Mouse (Mus musculus): ENCODE data around the gene Bbs9. TPM values are rescaled to one million over a fixed set of nuclear protein-coding genes. Genes with fewer than 3 reads are reported as not detected.

Gene Bbs9
- total RNA-seq, 2 experiments from 2014 or later: 6.7 to 9.8 TPM

DNA sequence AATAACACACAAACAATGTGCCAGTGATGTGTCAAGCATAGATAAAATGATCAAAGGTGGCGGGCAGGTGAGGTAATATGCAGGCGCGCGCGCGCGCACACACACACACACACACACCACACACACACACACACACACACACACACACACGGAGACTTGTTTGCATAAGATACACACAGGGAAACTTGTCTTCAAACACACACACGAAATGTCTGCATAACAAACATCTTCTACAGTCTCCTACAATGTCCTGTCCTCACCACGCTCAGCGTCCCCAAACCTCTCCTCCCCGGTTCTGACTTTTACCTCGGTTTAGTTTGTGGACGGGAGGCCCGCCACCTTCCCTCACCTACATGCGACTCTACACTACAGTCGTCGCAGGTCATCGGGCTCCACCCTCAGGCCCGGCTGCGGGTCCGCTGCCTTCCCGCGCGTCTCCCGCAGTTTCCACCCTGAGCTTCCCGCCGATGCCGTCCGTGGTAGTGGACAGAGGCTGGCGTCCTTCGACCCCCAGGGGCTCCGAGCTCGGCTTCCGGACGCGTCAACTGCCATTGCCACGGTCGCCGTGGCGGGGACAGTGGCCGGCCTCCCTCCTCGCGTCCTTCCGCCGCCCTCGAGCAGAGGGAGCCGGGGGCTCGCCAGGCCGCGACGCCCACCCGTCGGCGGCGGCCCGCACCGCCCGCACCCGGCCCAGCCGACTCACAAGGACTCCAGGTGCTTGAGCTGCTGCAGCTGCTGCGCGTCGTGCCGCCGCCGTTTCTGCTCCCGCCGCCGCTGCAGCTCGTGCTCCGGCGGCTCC lies 7.9 kb upstream of the Bbs9 start:
- peak; percentile 82 for ATAC-seq (replicated peaks; ENCODE audit: low FRiP score, poor library complexity, severe bottlenecking)

DNA sequence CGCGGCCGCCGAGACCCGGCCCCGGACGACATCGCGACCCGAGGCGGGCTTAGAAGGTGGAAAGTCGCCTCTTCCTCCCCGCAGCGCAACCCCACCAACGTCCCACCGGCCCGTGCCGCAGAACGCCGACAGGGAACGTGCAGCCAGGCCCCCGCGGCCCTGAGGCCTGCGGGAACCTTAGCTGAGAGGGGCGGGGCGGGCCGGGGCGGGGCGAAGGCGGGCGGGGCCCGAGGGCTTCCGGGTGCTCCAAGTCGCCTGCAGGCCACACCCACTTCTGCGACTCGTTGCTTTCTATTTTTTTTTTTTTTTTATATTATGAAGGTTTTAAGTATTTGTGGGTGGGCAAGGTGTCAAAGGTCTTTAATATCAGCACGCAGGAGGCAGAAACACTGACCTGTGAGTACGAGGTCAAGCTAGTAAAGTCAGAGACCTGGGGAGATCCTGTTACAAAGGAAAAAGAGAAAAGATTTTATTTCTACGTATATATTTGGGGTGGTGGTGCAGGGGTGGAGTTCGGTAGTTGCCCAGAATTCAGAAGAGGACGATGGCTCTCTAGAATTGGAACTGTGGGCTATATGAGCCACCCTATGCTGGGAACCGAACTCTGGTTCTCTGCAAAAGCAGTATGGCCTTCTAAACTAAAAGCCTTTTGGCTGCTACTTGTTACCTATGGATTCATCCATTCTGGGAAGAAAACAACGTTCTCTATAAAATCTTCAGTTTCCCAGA lies 7.2 kb upstream of the Bbs9 start:
- ATAC-seq (replicated peaks; ENCODE audit: low FRiP score, poor library complexity, severe bottlenecking): peak; percentile 86

DNA sequence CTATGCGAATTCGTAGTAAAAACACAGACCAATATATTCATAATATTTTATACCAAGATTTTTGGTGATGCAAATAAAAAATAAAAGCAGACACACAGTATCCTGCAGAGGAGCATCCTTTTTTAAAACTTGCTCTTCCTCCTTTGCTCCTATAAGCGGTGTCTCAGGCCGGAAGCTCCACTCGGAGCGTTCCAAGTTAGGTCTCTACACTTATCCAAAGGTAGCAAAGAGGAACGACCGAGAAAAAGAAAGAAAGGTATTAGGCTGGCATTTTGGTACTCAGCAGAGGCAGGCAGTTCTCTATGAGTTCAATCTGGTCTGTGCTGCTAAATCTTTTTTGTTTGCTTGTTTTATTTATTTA lies 6.6 kb upstream of the Bbs9 start:
- ATAC-seq (replicated peaks; ENCODE audit: low FRiP score, poor library complexity, severe bottlenecking): no peak

DNA sequence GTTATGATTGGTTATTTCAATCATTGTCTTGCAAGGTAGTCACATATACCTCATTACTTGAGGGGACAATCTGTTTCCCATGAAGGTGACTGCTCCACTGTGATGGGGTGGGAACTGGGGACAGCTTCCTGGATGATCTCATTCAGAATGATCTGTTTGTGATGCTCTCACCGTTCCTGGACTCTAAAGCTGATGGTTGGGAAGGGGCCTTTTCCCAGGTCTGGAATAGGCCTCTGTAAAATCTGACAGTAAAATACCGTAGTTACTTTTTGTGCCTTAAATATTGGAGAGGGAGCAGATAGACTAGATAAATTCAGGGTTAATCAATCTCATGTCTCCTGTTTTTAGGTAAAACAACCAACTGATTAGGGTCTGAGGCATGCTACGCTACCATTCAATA lies 5.9 kb upstream of the Bbs9 start, which contains the start of gene Rp9:
Gene Rp9, minus strand, starts transcription at position 101 of the 400 bp plus-strand sequence.
- no peak for ATAC-seq (replicated peaks; ENCODE audit: low FRiP score, poor library complexity, severe bottlenecking)

DNA sequence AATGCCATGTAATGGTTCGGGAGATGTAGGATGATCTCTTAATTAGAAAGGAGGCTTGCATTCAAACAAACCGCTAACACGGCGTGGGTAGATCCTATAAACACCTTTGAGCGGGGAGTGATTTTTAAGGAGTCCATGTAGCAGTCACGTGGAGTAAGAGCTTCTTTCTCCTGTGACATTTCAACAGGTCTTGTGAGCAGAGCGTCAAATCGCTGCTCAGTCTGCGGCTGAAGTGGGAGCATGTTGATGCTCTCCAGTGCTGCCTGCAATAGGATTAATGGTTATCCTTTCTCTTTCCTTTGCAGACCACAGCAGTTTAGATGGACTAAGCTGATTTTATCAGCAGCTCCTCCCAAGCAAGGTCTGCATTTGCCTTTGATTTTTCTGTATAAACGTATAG lies 750 bp downstream of the Bbs9 start:
- no peak for ATAC-seq (replicated peaks; ENCODE audit: low FRiP score, poor library complexity, severe bottlenecking)

DNA sequence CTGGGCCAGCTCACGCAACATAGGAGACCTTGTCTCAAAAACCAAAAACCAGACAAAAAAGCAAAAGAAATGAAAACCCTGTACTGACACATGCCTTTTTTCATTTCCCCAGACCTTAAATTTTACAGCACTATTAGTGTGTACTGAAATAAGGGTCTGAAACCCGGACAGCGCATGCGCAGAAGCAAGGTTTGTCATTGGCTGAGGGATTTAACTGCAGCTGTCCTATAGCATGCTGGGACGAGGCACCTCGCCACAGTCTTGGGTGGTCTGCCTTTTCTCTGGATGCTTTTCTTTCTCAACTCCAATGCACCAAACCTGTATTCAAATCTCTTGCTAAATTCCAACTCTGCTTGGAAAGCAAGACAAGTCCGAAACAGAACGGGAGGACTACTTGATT lies 3.4 kb downstream of the Bbs9 start:
- no peak for ATAC-seq (replicated peaks; ENCODE audit: low FRiP score, poor library complexity, severe bottlenecking)

DNA sequence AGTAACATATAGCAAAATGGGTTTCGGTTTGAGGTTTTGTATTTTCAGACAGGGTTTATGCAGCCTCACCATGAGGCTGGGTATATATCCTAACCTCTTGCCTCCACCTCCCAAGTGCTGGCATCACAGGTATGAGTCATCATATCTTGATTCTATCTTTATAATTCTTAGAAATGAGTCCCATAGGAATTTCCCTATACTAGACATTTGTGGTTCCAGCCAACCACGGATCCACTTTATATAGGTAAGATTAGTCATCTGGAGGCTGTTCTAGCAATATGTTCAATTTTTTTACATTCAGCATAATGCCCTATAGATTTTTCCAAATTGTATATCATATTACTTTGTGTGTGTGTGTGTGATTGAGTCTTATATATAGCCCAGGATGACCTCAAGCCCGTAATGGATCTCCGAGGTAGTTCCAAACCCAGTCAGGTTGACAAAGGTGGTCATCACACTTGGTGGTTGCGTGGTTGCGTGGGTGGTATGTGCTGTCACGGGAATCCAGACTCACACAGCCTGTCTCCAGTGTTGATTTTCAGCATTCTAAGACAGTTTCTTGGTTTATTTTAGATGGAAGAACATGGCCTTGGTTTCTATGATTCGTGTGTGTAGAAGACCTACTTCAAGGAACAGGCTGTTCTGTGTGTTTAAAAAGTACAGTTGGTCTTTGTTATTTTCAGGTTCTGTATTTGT lies 8.5 kb downstream of the Bbs9 start:
- no peak for ATAC-seq (replicated peaks; ENCODE audit: low FRiP score, poor library complexity, severe bottlenecking)

DNA sequence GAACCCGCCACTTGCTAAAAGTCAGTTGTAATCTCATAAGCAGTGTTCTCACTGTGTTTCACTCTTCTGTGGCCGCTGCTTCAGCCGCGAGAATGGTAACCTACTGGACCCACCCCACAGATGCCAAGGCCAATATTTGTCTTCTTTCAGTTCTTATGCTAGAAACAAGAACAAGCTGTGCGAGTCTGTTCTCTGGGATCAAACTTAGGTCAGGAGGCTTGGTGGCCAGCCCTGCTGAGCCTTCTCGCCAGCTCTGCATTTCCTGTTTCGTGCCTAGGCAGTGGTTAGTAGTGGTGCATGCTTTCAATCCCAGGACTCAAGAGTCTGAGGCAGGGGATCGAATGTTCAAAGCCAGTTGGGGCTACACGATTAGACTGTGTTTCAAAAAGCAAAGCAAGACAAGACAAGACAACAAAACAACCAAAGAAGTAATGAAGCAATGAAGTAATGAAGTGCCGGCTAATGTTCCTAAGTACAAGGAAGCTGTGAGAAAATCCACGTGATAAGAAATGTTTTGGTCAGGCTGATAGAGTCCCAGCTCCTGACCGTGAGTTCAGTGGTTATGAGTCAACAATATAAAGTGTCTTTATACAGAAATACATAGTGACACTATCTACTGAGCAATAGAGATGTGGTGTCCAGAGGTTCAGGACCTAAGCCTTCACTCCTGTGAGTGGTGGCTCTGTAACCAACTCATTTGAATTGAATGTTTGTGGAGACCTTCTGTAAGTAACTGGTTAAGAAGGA lies 9.2 kb downstream of the Bbs9 start:
- ATAC-seq (replicated peaks; ENCODE audit: low FRiP score, poor library complexity, severe bottlenecking): no peak

DNA sequence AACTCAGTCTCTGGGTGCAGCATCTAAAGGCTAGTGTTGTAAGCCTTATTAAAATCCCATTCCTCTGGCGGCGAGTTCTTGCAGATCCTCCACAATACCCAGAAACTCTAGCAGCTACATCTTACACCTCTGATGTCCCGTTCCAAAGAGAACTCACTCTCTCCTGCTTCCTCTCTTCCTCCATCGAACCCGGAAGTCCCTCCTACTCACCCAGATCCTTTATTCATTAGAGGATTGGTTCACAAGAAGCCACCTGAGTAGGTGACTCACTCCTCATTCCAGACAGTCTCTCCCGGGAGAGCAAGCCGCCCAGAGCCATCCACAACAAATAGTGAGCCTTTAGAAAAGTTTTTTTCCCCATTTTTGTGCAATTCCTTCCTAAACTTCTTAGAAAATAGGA lies 10.7 kb downstream of the Bbs9 start:
- ATAC-seq (replicated peaks; ENCODE audit: low FRiP score, poor library complexity, severe bottlenecking): no peak

DNA sequence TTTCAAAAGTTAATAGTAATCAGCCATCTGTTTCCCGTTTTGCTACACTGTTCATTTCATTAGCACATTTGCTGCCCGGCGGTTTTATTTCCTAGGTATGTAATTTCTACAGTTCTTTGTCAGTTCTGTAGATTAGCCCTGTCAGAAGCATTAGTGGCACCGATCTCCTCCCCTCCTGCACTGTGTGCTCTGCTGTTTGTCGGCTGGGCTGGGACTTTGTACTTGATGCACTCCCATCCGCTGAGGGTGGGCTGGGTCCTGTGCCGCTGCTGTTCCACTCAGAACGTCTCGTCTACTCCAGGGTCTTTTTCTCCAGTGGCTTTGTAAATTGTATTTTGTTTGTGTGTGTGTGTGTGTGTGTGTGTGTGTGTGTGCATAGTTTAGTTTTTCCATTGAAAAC lies 13.4 kb downstream of the Bbs9 start:
- ATAC-seq (replicated peaks; ENCODE audit: low FRiP score, poor library complexity, severe bottlenecking): no peak

DNA sequence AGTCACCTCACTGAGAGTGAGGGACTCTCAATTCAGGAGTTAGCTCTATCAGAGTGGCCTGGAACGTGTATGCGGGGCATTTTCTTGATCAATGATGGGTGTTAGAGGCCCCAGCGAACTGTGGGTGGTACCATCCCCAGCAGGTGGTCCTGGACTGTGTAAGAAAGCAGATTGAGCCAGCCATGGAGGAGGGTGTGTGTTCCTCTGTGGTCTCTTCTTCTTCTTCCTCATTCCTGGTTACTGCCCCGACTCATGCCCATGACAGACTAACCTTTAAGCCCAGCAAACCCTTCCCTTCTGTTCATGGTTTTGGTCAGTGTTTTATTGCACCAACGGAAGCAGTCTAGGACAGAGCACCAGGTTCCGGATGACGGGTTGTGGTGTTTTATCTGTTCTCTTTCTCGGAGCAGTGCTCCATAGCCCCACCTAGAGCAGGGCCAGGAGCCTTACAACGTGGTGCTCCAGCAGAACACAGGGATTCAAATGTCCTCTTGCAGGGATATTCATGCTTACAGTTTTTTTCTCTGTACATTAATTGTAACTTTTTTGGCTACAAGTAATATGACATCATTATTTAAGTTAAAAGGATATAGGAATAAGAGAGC lies 18.8 kb downstream of the Bbs9 start:
- ATAC-seq (replicated peaks; ENCODE audit: low FRiP score, poor library complexity, severe bottlenecking): no peak

DNA sequence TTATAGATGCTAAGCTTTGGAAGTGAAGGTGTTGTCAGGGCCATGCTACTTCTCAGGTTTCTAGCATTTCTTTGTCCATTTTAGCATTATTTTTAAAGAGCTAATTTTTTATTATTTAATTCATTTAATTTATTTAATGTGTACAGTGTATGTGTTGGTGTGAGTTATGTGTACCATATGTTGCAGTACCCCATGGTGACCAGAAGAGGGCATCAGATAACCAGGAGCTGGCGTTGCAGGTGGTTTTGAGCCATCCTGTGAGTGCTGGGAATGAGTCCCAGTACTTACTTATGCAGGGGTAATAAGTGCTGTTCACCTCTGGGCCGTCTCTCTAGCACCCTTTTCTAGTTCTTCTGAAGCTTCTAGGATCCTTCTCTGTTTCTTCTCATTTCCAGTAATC lies 19.6 kb downstream of the Bbs9 start:
- no peak for ATAC-seq (replicated peaks; ENCODE audit: low FRiP score, poor library complexity, severe bottlenecking)

DNA sequence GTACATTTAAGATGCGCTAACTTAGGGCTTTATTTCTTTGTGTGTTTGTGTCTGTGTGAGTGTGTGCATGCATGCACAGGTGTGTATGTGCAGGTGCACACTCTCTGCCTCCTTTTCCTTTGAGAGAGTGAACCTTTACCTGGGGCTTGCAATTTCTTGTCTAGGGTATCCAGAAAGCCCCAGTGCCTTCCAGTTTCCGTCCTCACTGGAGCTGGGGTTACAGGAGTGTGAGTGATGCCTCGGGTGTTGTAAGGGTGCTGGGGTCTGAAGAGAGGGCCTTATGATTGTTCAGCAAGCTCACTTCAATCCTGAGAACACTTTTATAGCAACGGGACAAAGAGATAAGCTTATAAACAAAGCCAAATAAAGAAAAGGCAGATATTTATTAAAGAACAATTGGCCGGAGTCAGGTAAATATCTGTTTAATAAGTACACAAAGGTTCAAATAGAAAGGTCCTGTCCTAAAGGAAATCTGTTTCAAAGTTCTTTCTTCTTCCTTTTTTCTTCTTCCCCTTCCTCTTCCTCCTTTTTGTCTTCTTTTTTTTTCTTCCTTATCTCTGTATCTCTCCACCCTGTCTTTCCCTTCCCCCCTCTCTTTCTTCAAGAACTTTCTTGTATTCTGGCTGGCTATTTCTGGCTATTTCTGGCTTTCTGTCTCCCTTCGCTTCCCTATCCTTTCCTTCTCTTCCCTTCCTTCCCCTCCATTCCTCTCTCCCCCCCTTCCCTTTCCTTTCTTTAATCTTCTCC lies 21.7 kb downstream of the Bbs9 start:
- ATAC-seq (replicated peaks; ENCODE audit: low FRiP score, poor library complexity, severe bottlenecking): no peak

DNA sequence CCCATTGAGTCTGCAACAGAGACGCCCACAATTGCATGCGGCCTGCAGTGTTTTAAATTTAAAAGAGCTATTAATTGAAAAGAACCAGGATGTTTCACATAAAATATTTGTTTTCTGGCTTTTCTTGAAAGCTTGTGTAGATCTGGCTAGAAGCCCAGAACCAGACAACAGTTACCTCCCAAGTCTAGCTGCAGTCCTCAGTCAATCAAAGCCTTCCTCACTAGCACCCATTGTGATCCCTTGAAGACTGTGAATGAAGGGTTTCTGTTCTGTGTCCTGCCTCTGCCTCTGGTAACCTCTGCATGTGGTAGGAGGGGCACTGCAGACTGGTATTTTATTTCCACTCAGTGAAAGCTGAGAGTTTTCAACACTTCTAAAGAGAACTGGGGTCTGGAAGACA lies 27.5 kb downstream of the Bbs9 start:
- no peak for ATAC-seq (replicated peaks; ENCODE audit: low FRiP score, poor library complexity, severe bottlenecking)

DNA sequence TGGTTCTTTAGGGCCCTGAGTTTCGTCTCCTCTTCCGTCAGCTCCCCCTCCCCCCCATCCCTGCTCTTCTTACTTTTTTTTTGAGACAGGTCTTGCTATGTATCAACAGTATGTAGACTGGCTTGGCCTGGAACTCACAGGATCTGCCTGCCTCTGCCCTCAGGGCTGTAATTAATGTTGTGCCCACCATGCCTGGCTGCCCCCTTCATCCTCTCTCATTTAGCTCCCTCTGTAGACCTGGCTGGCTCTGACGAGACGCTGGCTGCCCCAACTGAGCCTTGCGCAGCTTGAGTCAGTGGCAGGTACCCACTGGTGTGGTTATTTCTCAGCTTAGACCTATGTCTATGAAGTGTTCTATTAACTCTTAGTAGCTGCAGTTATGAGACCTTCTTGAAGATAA lies 28.1 kb downstream of the Bbs9 start:
- no peak for ATAC-seq (replicated peaks; ENCODE audit: low FRiP score, poor library complexity, severe bottlenecking)

DNA sequence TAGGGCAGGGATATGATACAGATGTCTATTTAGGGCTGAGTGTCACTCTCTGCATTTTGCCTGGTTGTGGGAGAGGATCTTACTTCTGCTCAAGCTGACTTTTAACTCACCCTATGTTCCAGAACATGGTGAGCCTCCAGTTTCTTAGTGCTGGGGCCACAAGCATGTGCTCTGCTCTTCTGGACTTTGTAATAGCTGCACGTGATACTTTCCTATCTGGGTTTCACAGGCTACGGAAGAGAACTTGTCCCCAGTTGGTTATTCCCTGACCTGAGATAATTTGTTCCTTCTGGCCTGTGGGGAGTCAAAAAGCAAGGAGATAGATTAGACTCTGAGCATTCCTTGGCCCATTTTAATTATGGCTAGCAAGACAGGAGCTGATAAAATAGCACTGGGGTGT lies 30.1 kb downstream of the Bbs9 start:
- no peak for ATAC-seq (replicated peaks; ENCODE audit: low FRiP score, poor library complexity, severe bottlenecking)

DNA sequence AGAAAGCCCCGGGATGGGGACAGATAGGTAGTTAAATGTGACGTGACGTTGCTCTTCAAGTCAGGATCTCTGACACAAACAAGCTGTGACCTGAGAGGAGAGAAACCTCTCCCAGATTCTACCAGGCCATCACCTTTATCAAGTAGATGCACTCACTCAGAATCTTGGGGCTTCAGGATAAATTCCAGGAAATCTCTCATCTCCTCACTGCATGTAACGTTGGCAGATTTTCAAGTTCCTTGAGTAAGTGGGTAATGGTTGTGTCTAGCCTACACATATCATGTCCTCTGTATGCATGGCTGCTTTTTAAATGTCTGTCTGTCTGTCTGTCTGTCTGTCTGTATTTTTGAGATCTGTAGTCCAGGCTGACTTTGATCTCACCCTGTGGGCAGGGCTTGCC lies 39.6 kb downstream of the Bbs9 start:
- ATAC-seq (replicated peaks; ENCODE audit: low FRiP score, poor library complexity, severe bottlenecking): no peak

DNA sequence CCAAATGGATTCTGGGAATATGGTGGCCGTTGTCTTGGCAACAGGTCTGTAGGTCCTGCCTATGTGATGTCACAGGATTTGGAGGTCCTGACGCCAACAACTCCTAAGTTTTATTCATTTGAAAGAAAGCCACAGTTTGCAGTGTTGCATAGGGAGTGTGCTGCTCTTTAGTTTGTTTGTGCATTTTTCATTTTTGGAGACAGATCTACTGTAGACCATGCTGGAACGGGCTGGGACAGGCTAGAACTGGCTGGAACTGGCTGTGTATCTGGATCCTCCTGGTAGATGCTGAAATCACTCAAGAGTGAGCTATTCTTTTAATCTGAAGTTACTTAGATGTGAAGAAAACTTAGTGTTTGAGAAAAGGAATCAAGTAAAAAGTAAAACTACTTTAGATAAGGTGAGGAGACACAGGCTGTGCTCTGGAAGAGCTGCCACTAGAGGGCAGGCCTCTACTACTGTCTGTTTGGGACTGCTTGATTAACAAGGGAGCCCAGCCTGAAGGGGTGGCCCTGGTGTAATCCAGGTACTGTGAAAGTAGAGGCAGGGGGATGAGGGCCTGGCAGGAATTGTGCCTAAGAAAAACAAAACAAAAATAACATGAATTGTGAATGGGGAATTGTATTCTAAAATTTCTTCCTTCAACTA lies 43.0 kb downstream of the Bbs9 start:
- ATAC-seq (replicated peaks; ENCODE audit: low FRiP score, poor library complexity, severe bottlenecking): 0 out of 2 replicates have a peak, but pooled peaks have one; percentile 63

DNA sequence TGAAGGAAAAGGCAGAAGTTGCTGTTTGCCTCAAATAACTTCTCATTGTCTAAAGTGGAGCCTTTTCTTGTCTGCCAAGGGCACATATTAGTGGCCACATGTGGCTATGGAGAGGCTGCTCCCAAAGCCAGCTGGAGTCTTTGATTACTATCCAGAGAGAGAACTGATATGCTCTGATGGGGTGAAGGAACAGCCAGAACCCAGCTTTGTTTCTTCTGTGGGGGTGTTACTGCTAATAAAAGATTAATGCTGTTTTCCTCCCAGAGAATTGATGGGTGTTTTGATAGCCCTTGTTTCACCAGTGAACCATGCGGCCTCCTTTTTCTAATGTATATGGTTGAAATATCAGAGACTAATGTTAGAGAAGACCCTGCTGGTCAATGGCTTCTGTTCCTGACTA lies 47.9 kb downstream of the Bbs9 start:
- ATAC-seq (replicated peaks; ENCODE audit: low FRiP score, poor library complexity, severe bottlenecking): no peak
